Mouse (Mus musculus) stomach, adult 2 months (tissue): ENCODE data around the gene Phf13. TPM values are rescaled to one million over a fixed set of nuclear protein-coding genes. Genes with fewer than 3 reads are reported as not detected.

ENCODE experiments used
- polyA plus RNA-seq: library from polyadenylated mRNA; depleted of rRNA; stranded (reverse); fragments of >200 nt; gene quantifications from 2 replicates; pipeline ENCODE4 v1.2.3, GENCODE M21; 2012; rRNA removed

Gene Phf13
- 5.0 and 7.2 TPM in 2 replicates for polyA plus RNA-seq

GRCm38 (mm10) chr4:151996173-151996950 lies at the start of gene Phf13:
Gene Phf13 (minus strand): TSS chr4:151996258.

DNA sequence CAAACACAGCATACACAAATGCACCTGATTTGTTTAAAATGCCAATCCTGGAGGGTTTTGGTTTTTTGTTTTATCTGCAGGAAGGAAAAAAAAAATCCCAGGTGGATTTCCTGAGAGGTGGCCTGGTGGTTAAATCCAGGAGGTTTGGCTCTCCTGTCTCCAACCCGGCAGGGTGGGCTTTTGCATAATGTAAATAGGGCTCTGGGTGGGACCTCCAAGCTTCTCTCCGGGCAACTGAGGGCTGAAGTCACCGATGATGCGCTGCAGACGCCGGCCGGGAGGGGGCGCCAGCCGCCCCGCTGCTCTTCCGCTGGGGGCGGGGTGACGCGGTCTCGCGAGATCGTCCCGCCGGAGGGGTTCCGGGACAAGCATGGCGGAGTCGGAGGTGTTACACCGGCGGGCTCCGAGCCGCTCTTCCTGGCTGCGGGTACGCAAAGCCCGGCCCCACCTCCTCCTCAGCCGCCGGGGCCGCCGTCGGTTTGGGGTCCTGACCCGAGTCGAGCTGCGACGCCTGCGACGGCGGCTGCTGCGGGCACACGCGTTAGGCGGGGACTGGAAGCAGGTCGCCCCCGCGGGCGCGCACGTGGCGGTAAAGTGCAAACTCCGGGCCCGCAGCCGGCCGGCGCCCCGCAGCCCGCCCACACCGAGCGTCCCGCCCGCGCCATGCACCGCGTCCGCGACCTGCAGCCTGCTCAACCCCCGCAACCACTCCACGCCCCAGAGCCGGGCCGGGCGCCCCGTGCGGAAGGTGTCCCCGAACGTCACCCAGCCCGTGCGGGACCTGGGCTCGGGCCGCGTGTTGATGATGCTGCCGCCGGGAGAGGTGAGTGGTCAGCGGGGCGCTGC lies 43.1 kb upstream of the Phf13 start, which contains the start of gene Nol9:
TSS of gene Nol9 (plus strand) at position 337 of the 846 bp plus-strand sequence.

GRCm38 (mm10) chr4:152038225-152038984 lies 42.3 kb upstream of the Phf13 start, which contains the start of gene Tas1r1:
Gene Tas1r1 (minus strand): TSS chr4:152038568.

DNA sequence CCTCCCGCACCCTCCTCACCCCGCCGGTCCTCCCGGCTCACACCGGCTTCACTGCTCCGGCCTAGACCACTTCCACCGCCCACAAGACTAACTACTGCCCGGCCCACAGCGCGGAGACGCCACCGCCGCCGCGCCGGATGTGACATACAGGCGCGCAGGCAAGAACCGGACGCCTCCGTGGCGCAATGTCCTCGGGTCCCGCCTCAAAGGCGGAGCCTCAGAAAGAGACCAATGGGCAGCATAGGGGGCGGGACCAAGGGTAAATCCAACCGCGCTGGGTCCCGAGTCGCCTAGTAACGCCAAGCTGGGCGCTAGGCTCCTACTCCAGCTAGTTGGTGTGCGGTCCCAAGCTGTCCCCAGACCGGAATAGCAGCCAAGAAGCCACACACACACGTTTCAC lies 31.5 kb upstream of the Phf13 start, which contains the start of gene Zbtb48:
TSS of gene Zbtb48 (minus strand) at position 148 of the 400 bp plus-strand sequence.

DNA sequence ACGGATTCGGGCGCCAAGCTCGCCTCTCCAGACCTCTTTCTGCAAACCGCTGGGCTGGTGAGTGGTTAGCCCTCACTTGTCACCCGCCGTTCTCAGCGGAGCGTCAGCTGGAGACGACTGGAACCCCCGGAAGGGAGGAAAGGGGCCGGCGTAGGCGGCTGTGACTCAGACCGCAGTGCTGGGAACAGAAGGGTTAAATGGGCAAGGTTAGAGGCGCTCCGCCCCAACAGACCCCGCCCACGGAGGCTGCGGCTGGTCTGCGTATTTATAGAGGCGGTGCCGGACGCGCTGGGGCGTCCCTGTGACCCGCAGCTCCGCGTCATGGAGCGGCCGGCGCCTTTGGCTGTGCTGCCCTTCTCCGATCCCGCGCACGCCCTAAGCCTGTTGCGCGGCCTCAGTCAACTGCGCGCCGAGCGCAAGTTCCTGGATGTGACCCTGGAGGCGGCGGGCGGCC lies 12.6 kb upstream of the Phf13 start, which contains the start of gene Klhl21:
TSS of gene Klhl21 (plus strand) at position 182 of the 454 bp plus-strand sequence.

DNA sequence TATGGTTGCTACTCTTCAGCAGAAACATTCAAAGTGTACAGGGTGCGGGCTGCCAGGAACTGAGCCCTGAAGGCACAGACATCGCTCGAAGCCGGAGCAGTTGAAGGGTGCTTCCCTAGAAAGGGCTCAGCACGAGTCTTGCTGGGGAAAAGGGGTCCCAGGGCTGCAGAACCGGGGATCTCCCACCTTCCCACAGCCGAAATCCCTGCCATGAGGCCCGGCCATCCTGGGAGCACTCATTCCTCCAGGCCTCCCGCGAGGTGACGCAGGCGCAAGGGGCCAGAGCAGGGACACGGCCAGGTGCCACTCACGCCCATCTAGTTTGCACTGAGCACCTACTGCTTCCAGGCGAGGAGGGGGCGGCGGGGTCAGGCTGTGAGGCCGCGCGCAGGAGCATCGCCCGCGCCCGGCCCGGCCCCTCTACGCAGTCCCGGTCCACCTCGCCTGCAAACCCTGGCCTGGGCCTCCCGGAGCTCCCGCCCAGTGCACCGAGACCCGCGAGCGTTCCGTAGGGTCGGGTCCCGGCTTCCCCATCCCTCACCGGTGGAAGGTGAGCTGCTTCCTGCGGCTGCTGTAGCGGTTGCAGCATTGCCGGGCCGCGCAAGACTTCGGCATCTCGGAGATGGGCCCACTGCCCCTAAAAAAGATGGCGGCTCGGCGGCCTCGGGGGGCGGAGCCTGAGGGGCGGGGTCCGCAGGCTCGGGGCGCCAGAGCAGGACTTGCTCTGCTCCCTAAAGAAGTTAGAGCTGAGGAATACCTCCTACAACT lies 7.5 kb downstream of the Phf13 start, which contains the start of gene Thap3:
TSS of gene Thap3 (minus strand) at position 656 of the 768 bp plus-strand sequence.

Other genes with a start within 250 kb of the Phf13 start
- gene Camta1, start 134.4 kb downstream of the Phf13 start, polyA plus RNA-seq: 1.7 and 2.2 TPM in 2 replicates
- 30.7 and 31.8 TPM in 2 replicates for gene Dnajc11, start 62.6 kb downstream of the Phf13 start, polyA plus RNA-seq
- 24.8 and 27.2 TPM in 2 replicates for gene Thap3, start 7.3 kb downstream of the Phf13 start, polyA plus RNA-seq
- 26.2 and 55.1 TPM in 2 replicates for gene Klhl21, start 12.5 kb upstream of the Phf13 start, polyA plus RNA-seq
- gene Zbtb48, start 31.4 kb upstream of the Phf13 start, polyA plus RNA-seq: 8.3 and 10.3 TPM in 2 replicates
- gene Tas1r1, start 42.3 kb upstream of the Phf13 start, polyA plus RNA-seq: 0.05 TPM in 1 of 2 replicates, not detected in the other
- gene Nol9, start 43.1 kb upstream of the Phf13 start, polyA plus RNA-seq: 8.2 and 8.6 TPM in 2 replicates
- gene Plekhg5, start 76.2 kb upstream of the Phf13 start, polyA plus RNA-seq: 13.5 and 14.7 TPM in 2 replicates
- gene Tnfrsf25, start 119.7 kb upstream of the Phf13 start, polyA plus RNA-seq: 3.6 and 4.1 TPM in 2 replicates
- gene Espn, start 156.1 kb upstream of the Phf13 start, polyA plus RNA-seq: 35.6 and 61.3 TPM in 2 replicates
- 1.4 and 2.2 TPM in 2 replicates for gene Hes2, start 162.6 kb upstream of the Phf13 start, polyA plus RNA-seq
- 20.9 and 22.8 TPM in 2 replicates for gene Acot7, start 181.9 kb upstream of the Phf13 start, polyA plus RNA-seq